Mouse (Mus musculus) forebrain, embryonic 16.5 days (tissue): ENCODE data around the gene Fndc5. TPM values are rescaled to one million over a fixed set of nuclear protein-coding genes. Genes with fewer than 3 reads are reported as not detected.

Experiments
- ATAC-seq: fragments of 200-750 bp; cut with Nextera tagmentation; 2 replicates; pipeline ENCODE4 v1.8.0; 2017; ENCODE audit warnings: mild to moderate bottlenecking, moderate library complexity
- H3K27ac ChIP-seq: fragments of 300-500 bp; sonication (generic); 2 replicates; pipeline ENCODE4 v1.5.1; 2014; ENCODE audit warnings: low read length, control low read depth
- H3K27me3 ChIP-seq: fragments of 300-500 bp; sonication (generic); replicated peaks from 2 replicates; pipeline ENCODE4 v1.6.1; 2014; ENCODE audit warnings: low read length; ENCODE audit not compliant: control insufficient read depth, insufficient read depth
- H3K36me3 ChIP-seq: fragments of 300-500 bp; sonication (generic); 2 replicates; pipeline ENCODE4 v1.6.1; 2014; ENCODE audit not compliant: control insufficient read depth, insufficient read depth
- H3K4me1 ChIP-seq: fragments of 300-500 bp; sonication (generic); replicated peaks from 2 replicates; pipeline ENCODE4 v1.6.1; 2014; ENCODE audit warnings: low read length; ENCODE audit not compliant: control insufficient read depth, insufficient read depth
- H3K4me2 ChIP-seq: fragments of 300-500 bp; sonication (generic); 2 replicates; pipeline ENCODE4 v1.6.1; 2014; ENCODE audit warnings: mild to moderate bottlenecking, low read length, control low read depth
- H3K4me3 ChIP-seq: fragments of 300-500 bp; sonication (generic); replicated peaks from 2 replicates; pipeline ENCODE4 v1.5.1; 2014; ENCODE audit warnings: mild to moderate bottlenecking, low read length, control low read depth
- H3K9ac ChIP-seq: fragments of 300-500 bp; sonication (generic); replicated peaks from 2 replicates; pipeline ENCODE4 v1.6.1; 2014; ENCODE audit warnings: low read depth, low read length, control low read depth
- H3K9me3 ChIP-seq: fragments of 300-500 bp; sonication (generic); 2 replicates; pipeline ENCODE4 v1.6.1; 2016; ENCODE audit warnings: low read length; ENCODE audit not compliant: control insufficient read depth
- WGBS: fragments of 180-500 bp; shearing (Covaris S2); extraction: QIAGEN DNeasy Blood & Tissue Kit; methylation state at CpG from one replicate; pipeline ENCODE4 v1.1.7; 2014; 5-methylcytosine and 5-hydroxymethylcytosine counted together
- polyA plus RNA-seq: library from polyadenylated mRNA; unstranded; fragments of >200 nt; fragmentation: Nextera tagmentation; extraction: Ambion mirVana; gene quantifications from 2 replicates; pipeline ENCODE4 v1.2.1, GENCODE M21; 2015

The Fndc5 gene
- polyA plus RNA-seq, 1 experiment from 2014 or later: 2.8 TPM

- Histone ChIP-seq H3K4me3 (peak within 1 kb of the TSS; percentile 68), H3K9me3 (no peaks in the 10 kb centered on the region), H3K9ac (peak within 1 kb of the TSS; percentile 72), H3K36me3 (no peaks in the 10 kb centered on the region), H3K4me2 (peak within 1 kb of the TSS; percentile 71), H3K27ac (peak within 1 kb of the TSS; percentile 91), H3K4me1 (peaks cover 24% of the 10 kb centered on the region), H3K27me3 (no peaks in the 10 kb centered on the region)
- peak; percentile 87 for ATAC-seq
- under 1% methylated on average over 56 of the region's 58 CpGs for WGBS
Measured at GRCm38 (mm10) chr4:129189542-129190519, 53.0 kb downstream of the Fndc5 start, which contains the start of the genes S100pbp and Yars. Gene S100pbp (minus strand): TSS chr4:129189727. Gene Yars (plus strand): TSS chr4:129189760.

- Histone ChIP-seq H3K4me1 (peaks cover 24% of the 10 kb centered on the region), H3K9ac (peak overlapping the region; percentile 67), H3K4me3 (peak overlapping the region; percentile 68), H3K27ac (peak overlapping the region; percentile 91), H3K9me3 (no peaks in the 10 kb centered on the region), H3K4me2 (peak overlapping the region; percentile 71), H3K36me3 (no peaks in the 10 kb centered on the region), H3K27me3 (no peaks in the 10 kb centered on the region)
- 3% methylated on average over 12 of the region's 12 CpGs for WGBS
- ATAC-seq: no peak
Measured at GRCm38 (mm10) chr4:129190538-129190937, 53.7 kb downstream of the Fndc5 start.

GRCm38 (mm10) chr4:129191691-129192090 is 54.9 kb downstream of the Fndc5 start:
- no peak for ATAC-seq
- 74% methylated on average over 5 of the region's 5 CpGs for WGBS
- Histone ChIP-seq H3K27me3 (no peaks in the 10 kb centered on the region), H3K4me3 (no peak overlapping the region), H3K36me3 (peaks cover 3% of the 10 kb centered on the region), H3K27ac (no peak overlapping the region), H3K4me2 (no peak overlapping the region), H3K4me1 (peaks cover 24% of the 10 kb centered on the region), H3K9me3 (no peaks in the 10 kb centered on the region), H3K9ac (no peak overlapping the region)

Other genes with a start within 250 kb of the Fndc5 start
- 9.8 and 10.3 TPM in 2 replicates for gene Azin2, start 174.6 kb upstream of the Fndc5 start, polyA plus RNA-seq
- gene Ak2, start 145.0 kb upstream of the Fndc5 start, polyA plus RNA-seq: 96.9 and 103 TPM in 2 replicates
- 21.0 and 26.5 TPM in 2 replicates for gene Rnf19b, start 78.7 kb upstream of the Fndc5 start, polyA plus RNA-seq
- not detected in 2 replicates for gene Tmem54, start 31.5 kb upstream of the Fndc5 start, polyA plus RNA-seq
- 57.9 and 63.4 TPM in 2 replicates for gene Hpca, start 15.0 kb upstream of the Fndc5 start, polyA plus RNA-seq
- 16.9 and 17.2 TPM in 2 replicates for gene S100pbp, start 52.7 kb downstream of the Fndc5 start, polyA plus RNA-seq
- 116 and 122 TPM in 2 replicates for gene Yars, start 52.8 kb downstream of the Fndc5 start, polyA plus RNA-seq
- gene C77080, start 124.4 kb downstream of the Fndc5 start, polyA plus RNA-seq: 3.8 and 4.7 TPM in 2 replicates
- 0.31 and 0.38 TPM in 2 replicates for gene Sync, start 150.6 kb downstream of the Fndc5 start, polyA plus RNA-seq
- 388 and 437 TPM in 2 replicates for gene Rbbp4, start 198.4 kb downstream of the Fndc5 start, polyA plus RNA-seq
- 25.8 and 26.0 TPM in 2 replicates for gene Zbtb8os, start 198.7 kb downstream of the Fndc5 start, polyA plus RNA-seq
- gene Zbtb8a, start 241.1 kb downstream of the Fndc5 start, polyA plus RNA-seq: 17.8 and 18.6 TPM in 2 replicates